Mouse (Mus musculus) adrenal gland, adult (tissue): ENCODE data around the gene Itga8.
A peak's percentile ranks its signal among the peaks of the same experiment; 100 is the strongest.

Experiments
- DNase-seq, 2 experiments: peaks; one replicate each; pipeline ENCODE4 v3.0.0; 2022 to 2023; ENCODE audit warnings: low spot score in 1 of 2; ENCODE audit not compliant: inconsistent age in 2 of 2

Itga8 gene

GRCm38 (mm10) chr2:12295150-12295549, 6.6 kb downstream of the Itga8 start:
- DNase-seq: no peak

DNA sequence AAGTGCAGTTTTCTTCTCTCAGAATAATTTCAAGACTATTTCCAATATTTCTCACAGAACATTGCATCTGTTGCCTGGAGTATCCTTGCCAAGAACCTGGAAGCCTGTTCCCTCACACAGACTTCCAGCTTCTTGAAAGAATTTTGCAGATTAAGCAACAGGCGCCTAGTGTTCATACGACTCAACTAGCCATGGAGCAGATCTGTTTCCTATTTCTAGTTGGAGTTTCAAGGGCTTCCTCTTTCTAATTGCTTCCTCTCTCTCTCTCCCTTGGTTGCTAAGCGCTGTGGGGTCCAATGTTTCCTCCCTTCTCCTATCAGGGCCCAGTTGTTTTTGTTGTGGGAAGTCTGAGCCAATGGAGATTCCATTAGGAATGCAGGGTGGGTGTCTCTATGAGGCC, 7.7 kb downstream of the Itga8 start:
- no peak for DNase-seq

DNA sequence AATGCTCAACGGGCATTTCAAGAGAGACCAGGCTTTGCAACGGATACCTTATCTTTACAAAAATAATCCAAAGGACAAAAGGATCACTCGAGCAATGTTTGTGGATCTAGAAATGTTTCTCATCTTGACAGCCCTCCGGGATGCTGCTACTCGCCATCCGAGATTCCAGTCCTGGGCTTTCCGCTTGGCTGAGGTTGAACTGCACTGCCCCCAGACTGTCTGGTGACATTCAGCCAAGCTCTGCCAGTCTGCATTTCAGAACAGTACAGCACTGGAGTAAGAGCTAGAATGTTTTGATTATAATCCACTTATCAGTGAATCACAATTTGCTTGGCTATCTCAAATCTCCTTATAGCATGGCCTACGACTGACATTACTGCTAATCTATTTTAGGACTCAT, 8.3 kb downstream of the Itga8 start:
- DNase-seq: no peak

DNA sequence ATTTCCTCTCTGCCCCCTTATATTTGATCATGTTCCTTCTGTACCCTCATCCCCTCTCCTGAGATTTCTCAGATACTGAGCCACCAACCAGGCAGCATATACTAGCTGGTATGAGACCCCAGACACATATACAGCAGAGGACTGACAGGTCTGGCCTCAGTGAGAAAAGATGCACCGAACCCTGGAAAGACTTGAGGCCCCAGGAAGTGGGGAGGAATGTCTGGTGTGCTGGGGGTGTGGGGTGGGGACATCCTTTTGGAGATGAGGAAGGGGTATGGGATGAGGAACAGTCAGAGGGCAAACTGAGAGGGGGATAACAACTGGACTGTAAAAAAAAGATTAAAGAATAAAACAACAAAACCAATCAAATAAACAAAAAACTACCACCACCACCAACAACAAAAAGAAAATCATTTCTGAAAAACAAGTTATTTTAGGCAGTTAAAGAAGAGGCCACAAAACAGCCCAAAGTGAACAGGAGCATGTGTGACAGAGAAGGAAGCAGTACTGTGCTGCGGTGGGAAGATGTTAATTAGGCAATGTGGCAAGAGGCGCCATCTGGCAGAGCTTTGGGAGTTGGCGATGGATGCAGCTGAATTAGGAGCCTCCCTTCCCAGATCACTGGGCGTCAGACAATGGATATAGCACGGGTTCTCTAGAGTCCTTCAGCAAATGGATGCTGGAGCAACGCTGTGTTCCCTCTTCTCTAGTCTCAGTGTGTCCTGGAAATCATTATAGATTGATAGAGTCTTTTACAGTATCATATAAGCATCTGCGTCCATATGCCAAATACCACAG, 9.5 kb downstream of the Itga8 start:
- no peak for DNase-seq

DNA sequence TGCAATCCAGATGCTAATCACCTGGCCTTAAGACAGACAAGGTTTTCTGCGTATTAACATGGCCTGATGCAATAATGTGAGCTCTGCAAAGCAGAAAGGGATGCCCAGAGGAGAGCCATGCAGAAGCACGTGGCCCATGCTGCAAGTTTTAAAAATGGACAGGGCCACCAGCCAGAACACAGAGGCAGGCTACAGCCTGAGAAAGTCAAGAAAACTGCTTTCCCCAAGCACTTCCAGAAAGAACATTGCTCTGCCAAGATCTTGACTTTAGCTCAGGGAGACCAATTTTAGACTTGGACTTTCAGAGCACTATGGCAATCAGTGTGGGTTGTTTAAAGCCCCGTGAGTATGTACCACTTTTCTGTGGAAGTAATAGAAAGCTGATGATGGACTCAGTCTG, 11.5 kb downstream of the Itga8 start:
- no peak for DNase-seq

- no peak for DNase-seq
Observed at GRCm38 (mm10) chr2:12287831-12288230, 13.9 kb downstream of the Itga8 start.

- DNase-seq: no peak
Observed at GRCm38 (mm10) chr2:12280664-12281063, 21.1 kb downstream of the Itga8 start.

DNA sequence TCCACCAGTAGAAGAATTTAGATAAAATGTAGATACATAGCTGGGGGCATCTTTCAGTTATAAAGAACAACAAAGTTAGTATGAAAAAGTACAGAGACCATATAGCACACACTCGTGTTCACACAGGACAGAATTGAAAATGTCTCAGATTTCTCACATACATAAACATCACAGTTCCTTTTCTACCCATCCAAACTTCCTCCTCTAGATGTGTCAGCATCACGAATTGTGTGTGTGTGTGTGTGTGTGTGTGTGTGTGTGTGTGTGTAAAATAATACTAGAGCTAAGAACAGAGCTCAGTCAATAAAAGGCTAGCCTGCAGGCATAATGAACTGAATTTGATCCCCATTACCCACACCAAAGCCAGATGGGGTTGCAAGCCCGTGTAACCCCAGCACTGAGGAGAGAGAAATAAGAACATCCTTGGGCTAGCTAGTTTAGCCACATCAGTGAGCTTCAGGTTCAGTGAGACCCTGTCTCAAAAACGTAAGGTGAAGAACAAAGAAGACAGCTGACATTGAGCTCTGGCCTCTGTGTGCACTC, 22.6 kb downstream of the Itga8 start:
- DNase-seq: no peak

GRCm38 (mm10) chr2:12256635-12257317, 44.9 kb downstream of the Itga8 start:
- peak in 1 of 2 experiments; percentile 32 for DNase-seq

GRCm38 (mm10) chr2:12255901-12256300, 45.8 kb downstream of the Itga8 start:
- peak in 1 of 2 experiments; percentile 69 for DNase-seq

- DNase-seq: no peak
Observed at GRCm38 (mm10) chr2:12235345-12235744, 66.4 kb downstream of the Itga8 start.

- DNase-seq: peak; percentile 16 to 83
Observed at GRCm38 (mm10) chr2:12229721-12230120, 72.0 kb downstream of the Itga8 start.

GRCm38 (mm10) chr2:12228335-12228734, 73.4 kb downstream of the Itga8 start:
- DNase-seq: peak in 1 of 2 experiments; percentile 33

GRCm38 (mm10) chr2:12227243-12227642, 74.5 kb downstream of the Itga8 start:
- no peak for DNase-seq

DNA sequence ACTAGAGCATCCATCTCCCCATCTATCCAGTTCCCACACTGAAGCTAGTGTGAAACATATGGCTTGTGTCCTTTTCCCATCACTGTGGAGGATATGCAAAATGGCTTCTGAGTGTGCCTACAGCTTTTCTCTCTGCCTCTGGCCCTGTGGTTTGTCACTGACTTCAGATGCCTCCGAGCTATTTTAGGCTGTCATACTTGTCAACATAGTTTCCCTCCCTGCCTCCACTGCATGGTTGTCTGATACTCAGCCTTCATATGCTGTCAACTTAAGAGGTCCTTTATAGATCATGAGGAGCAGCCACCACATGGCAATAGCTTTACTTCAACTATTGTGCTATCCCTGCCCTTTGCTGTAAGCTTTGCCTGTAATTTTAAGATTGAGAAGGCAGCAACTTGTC, 75.4 kb downstream of the Itga8 start:
- no peak for DNase-seq

DNA sequence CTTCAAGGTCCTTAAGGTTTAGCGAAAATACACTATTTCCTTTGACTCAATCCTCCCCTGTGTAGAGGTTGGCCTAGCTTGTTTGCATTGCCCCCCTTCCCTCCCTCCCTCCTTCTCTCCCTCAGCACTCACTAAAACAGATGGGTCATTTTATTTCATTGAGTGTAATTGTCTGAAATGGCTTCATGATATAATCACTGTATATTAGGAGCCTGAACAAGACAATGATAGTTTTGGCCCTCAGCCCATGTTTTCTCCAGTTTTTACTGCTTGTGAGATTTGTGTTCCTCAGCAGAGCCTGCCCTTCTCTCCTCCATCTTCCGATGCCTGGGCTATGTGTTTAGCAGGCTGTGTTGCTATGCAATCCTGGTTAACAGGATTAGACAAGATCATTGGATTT, 80.1 kb downstream of the Itga8 start:
- no peak for DNase-seq

DNA sequence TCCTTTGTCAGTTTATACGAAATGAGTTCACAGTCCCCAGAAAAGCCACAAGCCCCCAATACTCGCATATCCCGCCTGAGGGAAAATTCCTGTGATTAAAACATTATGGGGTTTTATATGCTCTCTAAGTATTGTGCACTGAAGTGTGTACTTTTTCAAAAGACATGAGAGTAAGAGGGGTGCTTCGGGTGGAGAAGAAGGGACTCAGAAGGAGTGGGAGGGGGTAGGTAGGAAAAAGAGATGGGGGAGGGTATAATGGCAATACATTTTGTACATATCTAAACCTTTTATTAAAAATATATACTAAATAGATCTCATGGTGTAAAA, 88.3 kb downstream of the Itga8 start:
- no peak for DNase-seq

GRCm38 (mm10) chr2:12212662-12213463, 88.9 kb downstream of the Itga8 start:
- no peak for DNase-seq

DNA sequence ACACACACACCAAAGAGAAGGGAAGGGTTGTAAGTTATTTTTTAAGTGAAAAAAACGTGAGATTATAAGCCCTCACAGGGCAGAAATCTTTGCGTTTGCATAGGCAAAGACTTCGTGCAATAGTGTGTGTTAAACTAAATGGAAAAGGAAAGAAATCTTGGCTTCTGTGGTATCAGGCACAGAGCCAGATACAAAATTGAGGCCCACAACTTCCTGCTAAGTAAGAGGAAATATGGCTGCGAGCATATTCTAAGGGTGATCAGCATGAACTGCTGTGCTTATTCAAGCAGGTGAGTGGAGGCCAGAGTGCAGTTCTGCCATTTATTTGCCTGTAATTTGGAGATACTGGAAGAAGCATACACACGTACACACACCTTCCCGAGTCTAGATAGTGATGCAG, 93.6 kb downstream of the Itga8 start:
- no peak for DNase-seq

- DNase-seq: peak in 1 of 2 experiments; percentile 40
Observed at GRCm38 (mm10) chr2:12206353-12206752, 95.4 kb downstream of the Itga8 start.

DNA sequence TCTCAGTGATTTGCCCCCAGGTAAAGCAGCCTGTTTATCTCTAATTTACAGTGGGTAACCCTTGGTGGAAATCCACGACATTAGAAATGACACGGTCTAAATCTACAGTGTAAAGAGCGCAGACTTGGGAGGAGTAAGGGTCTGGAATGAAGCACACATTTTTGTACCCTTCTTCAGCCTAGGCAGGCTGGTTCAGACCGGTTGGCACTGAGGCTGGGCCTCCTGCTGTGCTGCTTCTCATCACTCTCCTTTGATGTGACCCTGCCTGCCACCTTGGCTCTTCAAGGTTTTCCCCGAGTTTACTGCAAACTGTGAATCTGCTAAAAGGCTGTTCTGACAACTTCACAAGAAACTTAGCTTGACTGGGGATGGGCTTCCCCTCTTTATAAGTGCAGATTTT, 95.8 kb downstream of the Itga8 start:
- DNase-seq: peak in 1 of 2 experiments; percentile 27

GRCm38 (mm10) chr2:12203231-12203630, 98.5 kb downstream of the Itga8 start:
- DNase-seq: no peak
